27 mouse cellular contexts compared by ENCODE assay signal in genomic region chr2:103572354-103572753, GRCm38 (mm10). TPM values are rescaled to one million over a fixed set of nuclear protein-coding genes. Genes with fewer than 3 reads are reported as not detected.
DNase-seq lines count a peak whose midpoint lies in the region; ATAC-seq and TF ChIP-seq lines count a peak whose summit lies in the region.
"Had no signal": no experiment of that assay in that cellular context is flagged by ENCODE, and none has a peak within 500 bp of the region (broad histone marks: within the 10 kb centered on the region; RNA-seq: fewer than 3 reads in every experiment).

No protein-coding gene starts in this region.

- no peaks in the 10 kb centered on the region for H3K36me3 ChIP-seq in forebrain, embryonic 12.5 days (replicated peaks)
- no peaks in the 10 kb centered on the region for H3K36me3 ChIP-seq in forebrain, embryonic 15.5 days
- H3K36me3 ChIP-seq in liver, embryonic 14.5 days (replicated peaks; ENCODE audit: control insufficient read depth, insufficient read depth, low read depth) = no peaks in the 10 kb centered on the region
- H3K36me3 ChIP-seq: heart, embryonic 13.5 days; hindbrain, embryonic 12.5 days; limb, embryonic 15.5 days; midbrain, embryonic 15.5 days; neural tube, embryonic 13.5 days had no signal

- TF ChIP-seq EP300 in liver, embryonic 14.5 days (IDR thresholded peaks at IDR 0.05; ENCODE audit: low read depth) = peak; percentile 53

- H3K4me3 ChIP-seq in forebrain, embryonic 12.5 days (replicated peaks) = no peak overlapping the region
- H3K4me3 ChIP-seq in forebrain, embryonic 15.5 days = no peak overlapping the region
- no peak overlapping the region for H3K4me3 ChIP-seq in liver, embryonic 14.5 days (ENCODE audit: insufficient read depth in 1 of 2, low read depth in 2 of 2, low read length in 2 of 2)
- H3K4me3 ChIP-seq: heart, embryonic 13.5 days; hindbrain, embryonic 12.5 days; left cerebral cortex, adult 2 months; limb, embryonic 15.5 days; midbrain, embryonic 15.5 days; myocyte; neural tube, embryonic 13.5 days had no signal

- peak; percentile 51 to 71 for DNase-seq in kidney, adult 8-10 months
- DNase-seq in kidney, adult 18-20 months = no peak
- DNase-seq in liver, embryonic 14.5 days (ENCODE audit: low read depth in 3 of 3, low spot score in 3 of 3) = no peak
- DNase-seq in gastrocnemius, adult 8-10 months (ENCODE audit: low spot score in 2 of 2) = no peak
- no peak for DNase-seq in adrenal gland, adult 8-10 months
- DNase-seq: adrenal gland, postnatal 25 days; cerebellum, adult 9-10 months; gastrocnemius, postnatal 25 days; heart, adult 18-20 months; heart, postnatal 14 days; layer of hippocampus, adult 9-11 months; left cerebral cortex, postnatal 4 days; lung, postnatal 4 days; retina, postnatal 1 day; right cerebral cortex, postnatal 25 days; spleen, adult 18-20 months had no signal

- no peak overlapping the region for H3K27ac ChIP-seq in forebrain, embryonic 12.5 days
- no peak overlapping the region for H3K27ac ChIP-seq in forebrain, embryonic 15.5 days (replicated peaks)
- H3K27ac ChIP-seq in liver, embryonic 14.5 days = no peak overlapping the region
- H3K27ac ChIP-seq: heart, embryonic 13.5 days; hindbrain, embryonic 12.5 days; left cerebral cortex, adult 2 months; limb, embryonic 15.5 days; midbrain, embryonic 15.5 days; neural tube, embryonic 13.5 days had no signal

- 38% methylated on average over 2 of the region's 2 CpGs for WGBS in forebrain, embryonic 12.5 days
- WGBS in forebrain, embryonic 15.5 days = 26% methylated on average over 2 of the region's 2 CpGs
- 74% methylated on average over 2 of the region's 2 CpGs for WGBS in liver, embryonic 14.5 days (ENCODE audit: insufficient replicate concordance)

- TF ChIP-seq CTCF in liver, embryonic 14.5 days (IDR thresholded peaks at IDR 0.05; ENCODE audit: low read depth) = no peak

- H3K4me2 ChIP-seq in forebrain, embryonic 12.5 days = no peak overlapping the region
- H3K4me2 ChIP-seq in forebrain, embryonic 15.5 days (replicated peaks) = no peak overlapping the region
- H3K4me2 ChIP-seq in liver, embryonic 14.5 days (ENCODE audit: low read depth) = peak overlapping the region; percentile 36
- H3K4me2 ChIP-seq: heart, embryonic 13.5 days; hindbrain, embryonic 12.5 days; limb, embryonic 15.5 days; midbrain, embryonic 15.5 days; neural tube, embryonic 13.5 days had no signal

- H3K9ac ChIP-seq in forebrain, embryonic 12.5 days = no peak overlapping the region
- no peak overlapping the region for H3K9ac ChIP-seq in forebrain, embryonic 15.5 days (replicated peaks)
- H3K9ac ChIP-seq in liver, embryonic 14.5 days (replicated peaks) = no peak overlapping the region
- H3K9ac ChIP-seq: heart, embryonic 13.5 days; hindbrain, embryonic 12.5 days; limb, embryonic 15.5 days; midbrain, embryonic 15.5 days; neural tube, embryonic 13.5 days had no signal

- H3K4me1 ChIP-seq in forebrain, embryonic 12.5 days = peaks cover 42% of the 10 kb centered on the region
- H3K4me1 ChIP-seq in forebrain, embryonic 15.5 days = peaks cover 18% of the 10 kb centered on the region
- H3K4me1 ChIP-seq in liver, embryonic 14.5 days (replicated peaks; ENCODE audit: control insufficient read depth in 2 of 2, insufficient read depth in 2 of 2, low read length in 1 of 2) = peaks cover 3 to 10% of the 10 kb centered on the region in 2 experiments

- peaks cover 4% of the 10 kb centered on the region; the same call in 1 of the 2 replicates for H3K27me3 ChIP-seq in forebrain, embryonic 12.5 days
- H3K27me3 ChIP-seq in forebrain, embryonic 15.5 days = no peaks in the 10 kb centered on the region
- peaks cover 25% of the 10 kb centered on the region for H3K27me3 ChIP-seq in liver, embryonic 14.5 days (ENCODE audit: control insufficient read depth, insufficient read depth, low read length)
- H3K27me3 ChIP-seq: hindbrain, embryonic 12.5 days; limb, embryonic 15.5 days; midbrain, embryonic 15.5 days had no signal

- peak; percentile 49; the same call in 1 of the 2 replicates for ATAC-seq in forebrain, embryonic 12.5 days (ENCODE audit: low FRiP score)
- ATAC-seq in forebrain, embryonic 15.5 days (replicated peaks) = no peak
- ATAC-seq in erythroblast, adult 5-6 weeks (replicated peaks; ENCODE audit: low FRiP score, poor library complexity, severe bottlenecking) = peak; percentile 65
- no peak for ATAC-seq in liver, embryonic 14.5 days (ENCODE audit: insufficient read depth)
- ATAC-seq: inflammation-experienced regulatory T-cells, adult 6 months; midbrain, embryonic 15.5 days had no signal

- no peaks in the 10 kb centered on the region for H3K9me3 ChIP-seq in forebrain, embryonic 12.5 days
- no peaks in the 10 kb centered on the region for H3K9me3 ChIP-seq in forebrain, embryonic 15.5 days
- H3K9me3 ChIP-seq in liver, embryonic 14.5 days (ENCODE audit: control insufficient read depth, low read length) = no peaks in the 10 kb centered on the region
- H3K9me3 ChIP-seq: heart, embryonic 13.5 days; hindbrain, embryonic 12.5 days; limb, embryonic 15.5 days; midbrain, embryonic 15.5 days; neural tube, embryonic 13.5 days had no signal

RNA-seq across cellular contexts. Expression of gene Abtb2, which starts 6.2 kb away (rescaled TPM):
- polyA plus RNA-seq in forebrain, embryonic 12.5 days (2016; fragmentation: Nextera tagmentation; extraction: Ambion mirVana) = 14.9 and 15.7 TPM in 2 replicates
- polyA plus RNA-seq in forebrain, embryonic 15.5 days (2015; fragmentation: Nextera tagmentation; extraction: Ambion mirVana) = 7.4 TPM in 2 replicates
- total RNA-seq in erythroblast, adult 5-6 weeks (2015; ENCODE audit: low replicate concordance) = 0.38 TPM in 1 of 2 replicates, not detected in the other
- total RNA-seq in erythroblast, adult 5-6 weeks (2017; ENCODE audit: low replicate concordance) = 1.7 and 4.0 TPM in 2 replicates
- 1.7 and 1.8 TPM in 2 replicates for polyA plus RNA-seq in liver, embryonic 14.5 days (2012; rRNA removed)
- polyA plus RNA-seq in liver, embryonic 14.5 days (2014; fragmentation: Nextera tagmentation; extraction: Ambion mirVana) = 1.2 and 1.7 TPM in 2 replicates
- total RNA-seq in gastrocnemius, adult 8-10 months (2022) = 1 to 10 TPM; 5.1 to 8.8 (median 7.5) TPM
- 10 to 100 TPM in 3 of 4 experiments, 1 to 10 TPM in 1; 8.8 to 57.0 (median 24.5) TPM for total RNA-seq in adrenal gland, adult 8-10 months (2022)

Comparison
In these comparisons a context has a peak if more than half of its experiments do, and no peak if none do; other contexts are left out.
1. ATAC-seq: peak in forebrain, embryonic 12.5 days (single experiment) and erythroblast, adult 5-6 weeks (single experiment); none in forebrain, embryonic 15.5 days (single experiment) and liver, embryonic 14.5 days (single experiment).
2. DNase-seq: peak in kidney, adult 8-10 months (2 of 2); none in kidney, adult 18-20 months (single experiment), liver, embryonic 14.5 days (0 of 3), gastrocnemius, adult 8-10 months (0 of 2) and adrenal gland, adult 8-10 months (single experiment).